Mouse (Mus musculus) adrenal gland, postnatal 25 days (tissue): ENCODE data around the gene Kif19a. TPM values are rescaled to one million over a fixed set of nuclear protein-coding genes. Genes with fewer than 3 reads are reported as not detected.

ENCODE experiments used
- DNase-seq: peaks from one replicate; pipeline ENCODE4 v3.0.0; 2021; ENCODE audit warnings: mixed read lengths
- total RNA-seq: library from RNA; stranded (reverse); gene quantifications from 2 replicates; pipeline ENCODE4 v1.2.3, GENCODE M21; 2021

The Kif19a gene
- total RNA-seq, 1 experiment from 2014 or later = 0.43 TPM

- no peak for DNase-seq
Observed at GRCm38 (mm10) chr11:114785892-114786291, 20.7 kb downstream of the Kif19a start.

- DNase-seq = peak; percentile 33
Observed at GRCm38 (mm10) chr11:114786326-114786725, 21.1 kb downstream of the Kif19a start.

- no peak for DNase-seq
Observed at GRCm38 (mm10) chr11:114787611-114788010, 22.4 kb downstream of the Kif19a start.

- DNase-seq = peak; percentile 88
Observed at GRCm38 (mm10) chr11:114789061-114789714, 24.0 kb downstream of the Kif19a start.

- no peak for DNase-seq
Observed at GRCm38 (mm10) chr11:114789716-114790115, 24.5 kb downstream of the Kif19a start.

GRCm38 (mm10) chr11:114790171-114790570 is 25.0 kb downstream of the Kif19a start:
- DNase-seq = no peak

- DNase-seq = no peak
Observed at GRCm38 (mm10) chr11:114790841-114791240, 25.7 kb downstream of the Kif19a start.

GRCm38 (mm10) chr11:114791351-114791889 is 26.2 kb downstream of the Kif19a start:
- no peak for DNase-seq

GRCm38 (mm10) chr11:114791891-114792411 is 26.8 kb downstream of the Kif19a start:
- DNase-seq = no peak

- DNase-seq = no peak
Observed at GRCm38 (mm10) chr11:114792931-114793494, 27.8 kb downstream of the Kif19a start.

- no peak for DNase-seq
Observed at GRCm38 (mm10) chr11:114793868-114794545, 28.8 kb downstream of the Kif19a start.

GRCm38 (mm10) chr11:114794691-114795090 is 29.5 kb downstream of the Kif19a start:
- no peak for DNase-seq

- DNase-seq = peak; percentile 42
Observed at GRCm38 (mm10) chr11:114795231-114795746, 30.1 kb downstream of the Kif19a start.

- no peak for DNase-seq
Observed at GRCm38 (mm10) chr11:114795848-114796322, 30.7 kb downstream of the Kif19a start, which contains the start of gene Btbd17. Gene Btbd17 (minus strand): TSS chr11:114795945.

GRCm38 (mm10) chr11:114797176-114797575 is 32.0 kb downstream of the Kif19a start:
- no peak for DNase-seq

GRCm38 (mm10) chr11:114797981-114798380 is 32.8 kb downstream of the Kif19a start:
- DNase-seq = no peak

- no peak for DNase-seq
Observed at GRCm38 (mm10) chr11:114798624-114799023, 33.4 kb downstream of the Kif19a start, which contains the start of gene Gpr142. Gene Gpr142 (plus strand): TSS chr11:114798924.

GRCm38 (mm10) chr11:114801906-114802305 is 36.7 kb downstream of the Kif19a start:
- DNase-seq = no peak

- no peak for DNase-seq
Observed at GRCm38 (mm10) chr11:114802540-114803267, 37.5 kb downstream of the Kif19a start.

GRCm38 (mm10) chr11:114803990-114804389 is 38.8 kb downstream of the Kif19a start:
- DNase-seq = no peak

GRCm38 (mm10) chr11:114807025-114807424 is 41.8 kb downstream of the Kif19a start:
- no peak for DNase-seq
